ENCODE assay signal across 19 mouse cellular contexts in the genomic region with DNA sequence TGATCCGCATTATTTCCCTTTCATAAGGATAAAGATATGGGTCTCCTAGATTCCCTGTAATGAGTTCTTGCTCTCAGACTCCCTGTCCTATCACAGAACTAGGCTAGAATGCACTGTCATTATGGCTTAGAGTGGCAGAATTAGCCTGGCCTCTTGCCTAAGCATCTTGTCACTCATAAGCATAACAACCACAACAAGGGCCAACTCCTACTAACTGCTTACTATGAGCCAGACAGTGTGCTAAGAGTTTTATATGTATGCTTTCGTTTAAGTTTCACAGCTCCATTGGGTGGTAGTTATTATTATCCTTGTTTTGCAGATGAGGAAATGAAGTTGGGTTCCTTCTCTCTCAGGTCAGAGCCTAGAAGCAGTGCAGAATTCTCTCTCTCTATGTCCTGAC. TPM values are rescaled to one million over a fixed set of nuclear protein-coding genes. Genes with fewer than 3 reads are reported as not detected.
DNase-seq lines count a peak whose midpoint lies in the region; ATAC-seq and TF ChIP-seq lines count a peak whose summit lies in the region.
"Had no signal": no experiment of that assay in that cellular context is flagged by ENCODE, and none has a peak within 500 bp of the region (broad histone marks: within the 10 kb centered on the region; RNA-seq: fewer than 3 reads in every experiment).

No protein-coding gene starts in this region.

- H3K36me3 ChIP-seq in lung, postnatal 0 days (ENCODE audit: insufficient read depth, low read length): no peaks in the 10 kb centered on the region
- no peaks in the 10 kb centered on the region for H3K36me3 ChIP-seq in forebrain, postnatal 0 days (ENCODE audit: insufficient read depth)
- no peaks in the 10 kb centered on the region for H3K36me3 ChIP-seq in intestine, embryonic 16.5 days (ENCODE audit: control insufficient read depth, insufficient read depth, low read length)
- H3K36me3 ChIP-seq: G1E; heart, embryonic 13.5 days; hindbrain, embryonic 13.5 days; liver, embryonic 12.5 days; neural tube, embryonic 13.5 days had no signal

- no peaks in the 10 kb centered on the region for H3K9me3 ChIP-seq in lung, postnatal 0 days (ENCODE audit: low read length)
- no peaks in the 10 kb centered on the region for H3K9me3 ChIP-seq in forebrain, postnatal 0 days (ENCODE audit: low read length)
- H3K9me3 ChIP-seq in intestine, embryonic 16.5 days (ENCODE audit: control insufficient read depth, low read length): no peaks in the 10 kb centered on the region
- H3K9me3 ChIP-seq: G1E; heart, embryonic 13.5 days; hindbrain, embryonic 13.5 days; liver, embryonic 12.5 days; neural tube, embryonic 13.5 days had no signal

- TF ChIP-seq EP300 in lung, postnatal 0 days (IDR thresholded peaks at IDR 0.05): no peak

- H3K27me3 ChIP-seq in lung, postnatal 0 days (replicated peaks; ENCODE audit: insufficient read depth, low read length): no peaks in the 10 kb centered on the region
- H3K27me3 ChIP-seq in forebrain, postnatal 0 days (ENCODE audit: insufficient read depth, low read length): no peaks in the 10 kb centered on the region
- H3K27me3 ChIP-seq in intestine, embryonic 16.5 days (replicated peaks; ENCODE audit: control insufficient read depth, insufficient read depth, low read length): no peaks in the 10 kb centered on the region
- H3K27me3 ChIP-seq: heart, embryonic 13.5 days; hindbrain, embryonic 13.5 days; liver, embryonic 12.5 days; neural tube, embryonic 13.5 days had no signal

- no peak for TF ChIP-seq CTCF in lung, postnatal 0 days (IDR thresholded peaks at IDR 0.05)
- TF ChIP-seq CTCF in forebrain, postnatal 0 days (IDR thresholded peaks at IDR 0.05; ENCODE audit: low read depth): no peak

- no peak overlapping the region for H3K4me3 ChIP-seq in lung, postnatal 0 days (ENCODE audit: low read depth, low read length)
- no peak overlapping the region for H3K4me3 ChIP-seq in forebrain, postnatal 0 days (ENCODE audit: low read depth, low read length)
- H3K4me3 ChIP-seq in intestine, embryonic 16.5 days (ENCODE audit: low read length): no peak overlapping the region
- H3K4me3 ChIP-seq: heart, embryonic 13.5 days; hindbrain, embryonic 13.5 days; liver, embryonic 12.5 days; neural tube, embryonic 13.5 days had no signal

- DNase-seq in frontal cortex, adult 2 months (ENCODE audit: extremely low spot score in 1 of 2, low spot score in 1 of 2): peak; percentile 20 to 47
- DNase-seq in frontal cortex, postnatal 10 days (ENCODE audit: low spot score in 2 of 2): no peak
- DNase-seq in lung, postnatal 0 days (ENCODE audit: low spot score): peak; percentile 17
- no peak for DNase-seq in lung, postnatal 4 days
- DNase-seq in forebrain, postnatal 0 days: peak; percentile 71
- peak; percentile 5 for DNase-seq in right cerebral cortex, postnatal 25 days
- no peak for DNase-seq in thymus, postnatal 14 days
- DNase-seq: adrenal gland, postnatal 25 days; gastrocnemius, postnatal 10 days; kidney, adult 11 months; kidney, postnatal 25 days; retina, postnatal 1 day had no signal

- no peak overlapping the region for H3K9ac ChIP-seq in lung, postnatal 0 days (replicated peaks; ENCODE audit: low read depth)
- no peak overlapping the region for H3K9ac ChIP-seq in forebrain, postnatal 0 days
- H3K9ac ChIP-seq in intestine, embryonic 16.5 days (ENCODE audit: low read depth, low read length): no peak overlapping the region
- H3K9ac ChIP-seq: heart, embryonic 13.5 days; hindbrain, embryonic 13.5 days; liver, embryonic 12.5 days; neural tube, embryonic 13.5 days had no signal

- ATAC-seq in lung, postnatal 0 days: no peak
- ATAC-seq in forebrain, postnatal 0 days: peak; percentile 80
- ATAC-seq in intestine, embryonic 16.5 days: no peak
- ATAC-seq: liver, embryonic 12.5 days had no signal

- no peak overlapping the region for H3K27ac ChIP-seq in lung, postnatal 0 days (ENCODE audit: low read length)
- no peak overlapping the region for H3K27ac ChIP-seq in forebrain, postnatal 0 days (ENCODE audit: low read depth, low read length)
- H3K27ac ChIP-seq in intestine, embryonic 16.5 days (ENCODE audit: low read length): no peak overlapping the region
- H3K27ac ChIP-seq: heart, embryonic 13.5 days; hindbrain, embryonic 13.5 days; liver, embryonic 12.5 days; macrophage; neural tube, embryonic 13.5 days had no signal

- WGBS in lung, postnatal 0 days: 64% methylated on average over 2 of the region's 2 CpGs
- WGBS in forebrain, postnatal 0 days: 62% methylated on average over 2 of the region's 2 CpGs
- WGBS in intestine, embryonic 16.5 days: 89% methylated on average over 2 of the region's 2 CpGs

- H3K4me1 ChIP-seq in lung, postnatal 0 days (ENCODE audit: insufficient read depth, low read depth, low read length): peaks cover 3% of the 10 kb centered on the region; the same call in 1 of the 2 replicates
- no peaks in the 10 kb centered on the region for H3K4me1 ChIP-seq in forebrain, postnatal 0 days (ENCODE audit: insufficient read depth)
- H3K4me1 ChIP-seq in intestine, embryonic 16.5 days (ENCODE audit: control insufficient read depth, insufficient read depth, low read length): no peaks in the 10 kb centered on the region
- H3K4me1 ChIP-seq: heart, embryonic 13.5 days; hindbrain, embryonic 13.5 days; liver, embryonic 12.5 days; neural tube, embryonic 13.5 days had no signal

- H3K4me2 ChIP-seq in lung, postnatal 0 days (replicated peaks; ENCODE audit: low read depth, low read length): no peak overlapping the region
- H3K4me2 ChIP-seq in forebrain, postnatal 0 days (ENCODE audit: low read depth): no peak overlapping the region
- no peak overlapping the region for H3K4me2 ChIP-seq in intestine, embryonic 16.5 days (ENCODE audit: low read depth, low read length)
- H3K4me2 ChIP-seq: heart, embryonic 13.5 days; hindbrain, embryonic 13.5 days; liver, embryonic 12.5 days; neural tube, embryonic 13.5 days had no signal

RNA-seq across cellular contexts. Expression of gene Acvr2a, which starts 46.1 kb away (rescaled TPM):
- 16.8 and 21.8 TPM in 2 replicates for polyA plus RNA-seq in frontal cortex, adult 2 months (2012; rRNA removed)
- polyA plus RNA-seq in lung, postnatal 0 days (2015; fragmentation: Nextera tagmentation; extraction: Ambion mirVana): 13.5 and 14.2 TPM in 2 replicates
- 83.7 and 127 TPM in 2 replicates for total RNA-seq in forebrain, postnatal 0 days (2014; rRNA removed)
- 28.3 and 42.8 TPM in 2 replicates for polyA plus RNA-seq in forebrain, postnatal 0 days (2015; fragmentation: Nextera tagmentation; extraction: Ambion mirVana)
- polyA plus RNA-seq in intestine, embryonic 16.5 days (2015; fragmentation: Nextera tagmentation; extraction: Ambion mirVana): 10.9 and 12.9 TPM in 2 replicates

Comparison
In these comparisons a context has a peak if more than half of its experiments do, and no peak if none do; other contexts are left out.
1. DNase-seq: peak in frontal cortex, adult 2 months (2 of 2), lung, postnatal 0 days (single experiment), forebrain, postnatal 0 days (single experiment) and right cerebral cortex, postnatal 25 days (single experiment); none in frontal cortex, postnatal 10 days (0 of 2), lung, postnatal 4 days (0 of 2) and thymus, postnatal 14 days (single experiment).